Mouse (Mus musculus): ENCODE measurements around the gene Abca7. TPM values are rescaled to one million over a fixed set of nuclear protein-coding genes. Genes with fewer than 3 reads are reported as not detected.

The Abca7 gene
- polyA plus RNA-seq, 1 experiment from 2014 or later: 3.2 TPM

- no peaks in the 10 kb centered on the region for H3K36me3 ChIP-seq (ENCODE audit: control insufficient read depth, insufficient read depth)
- H3K9ac ChIP-seq (ENCODE audit: low read length): 0 out of 2 replicates have a peak within 1 kb of the TSS, but pooled peaks have one; percentile 9
- no peak within 1 kb of the TSS for H3K4me3 ChIP-seq (ENCODE audit: low read length)
- 66% methylated on average over 9 of the region's 9 CpGs for WGBS
- no peak within 1 kb of the TSS for H3K4me2 ChIP-seq (ENCODE audit: low read depth, low read length)
- H3K27ac ChIP-seq (ENCODE audit: low read length): no peak within 1 kb of the TSS
- H3K9me3 ChIP-seq (replicated peaks; ENCODE audit: control insufficient read depth, low read length): no peaks in the 10 kb centered on the region
- H3K4me1 ChIP-seq (ENCODE audit: control insufficient read depth, insufficient read depth, low read length): peaks cover 19% of the 10 kb centered on the region
- ATAC-seq (replicated peaks; ENCODE audit: extremely low read depth, insufficient read depth, low FRiP score): no peak
- no peaks in the 10 kb centered on the region for H3K27me3 ChIP-seq (ENCODE audit: control insufficient read depth, insufficient read depth, low read length)
Observed at GRCm38 (mm10) chr10:80047041-80047565, 50.8 kb downstream of the Abca7 start, which contains the start of gene Gpx4. TSS of gene Gpx4 (plus strand) at chr10:80047166.

GRCm38 (mm10) chr10:80048396-80048795, 52.1 kb downstream of the Abca7 start:
- Histone ChIP-seq H3K4me3 (ENCODE audit: low read length) (no peak overlapping the region), H3K4me1 (ENCODE audit: control insufficient read depth, insufficient read depth, low read length) (peaks cover 28% of the 10 kb centered on the region), H3K36me3 (ENCODE audit: control insufficient read depth, insufficient read depth) (no peaks in the 10 kb centered on the region), H3K4me2 (ENCODE audit: low read depth, low read length) (no peak overlapping the region), H3K9ac (ENCODE audit: low read length) (no peak overlapping the region), H3K27me3 (ENCODE audit: control insufficient read depth, insufficient read depth, low read length) (no peaks in the 10 kb centered on the region), H3K9me3 (replicated peaks; ENCODE audit: control insufficient read depth, low read length) (no peaks in the 10 kb centered on the region), H3K27ac (ENCODE audit: low read length) (no peak overlapping the region; the same call in 1 of the 2 replicates)
- no peak for ATAC-seq (replicated peaks; ENCODE audit: extremely low read depth, insufficient read depth, low FRiP score)
- 36% methylated on average over 5 of the region's 5 CpGs for WGBS

- Histone ChIP-seq H3K9me3 (replicated peaks; ENCODE audit: control insufficient read depth, low read length) (no peaks in the 10 kb centered on the region), H3K36me3 (ENCODE audit: control insufficient read depth, insufficient read depth) (no peaks in the 10 kb centered on the region), H3K4me3 (ENCODE audit: low read length) (no peak overlapping the region), H3K27ac (ENCODE audit: low read length) (no peak overlapping the region; the same call in 1 of the 2 replicates), H3K27me3 (ENCODE audit: control insufficient read depth, insufficient read depth, low read length) (no peaks in the 10 kb centered on the region), H3K9ac (ENCODE audit: low read length) (no peak overlapping the region), H3K4me1 (ENCODE audit: control insufficient read depth, insufficient read depth, low read length) (peaks cover 28% of the 10 kb centered on the region), H3K4me2 (ENCODE audit: low read depth, low read length) (no peak overlapping the region)
- ATAC-seq (replicated peaks; ENCODE audit: extremely low read depth, insufficient read depth, low FRiP score): no peak
- 59% methylated on average over 3 of the region's 3 CpGs for WGBS
Observed at GRCm38 (mm10) chr10:80048834-80049233, 52.5 kb downstream of the Abca7 start.

GRCm38 (mm10) chr10:80050244-80050643, 54.0 kb downstream of the Abca7 start:
- Histone ChIP-seq H3K4me1 (ENCODE audit: control insufficient read depth, insufficient read depth, low read length) (peaks cover 32% of the 10 kb centered on the region), H3K36me3 (ENCODE audit: control insufficient read depth, insufficient read depth) (no peaks in the 10 kb centered on the region), H3K4me2 (ENCODE audit: low read depth, low read length) (no peak overlapping the region), H3K4me3 (ENCODE audit: low read length) (no peak overlapping the region), H3K9ac (ENCODE audit: low read length) (peak overlapping the region; percentile 59; the same call in 1 of the 2 replicates), H3K27ac (ENCODE audit: low read length) (peak overlapping the region; percentile 40; the same call in 1 of the 2 replicates), H3K27me3 (ENCODE audit: control insufficient read depth, insufficient read depth, low read length) (no peaks in the 10 kb centered on the region), H3K9me3 (replicated peaks; ENCODE audit: control insufficient read depth, low read length) (no peaks in the 10 kb centered on the region)
- 42% methylated on average over 6 of the region's 6 CpGs for WGBS
- ATAC-seq (replicated peaks; ENCODE audit: extremely low read depth, insufficient read depth, low FRiP score): no peak

GRCm38 (mm10) chr10:80050885-80051617, 54.8 kb downstream of the Abca7 start:
- H3K4me3 ChIP-seq (ENCODE audit: low read length): no peak overlapping the region
- H3K36me3 ChIP-seq (ENCODE audit: control insufficient read depth, insufficient read depth): 0 out of 2 replicates have a peak, but pooled peaks cover 2% of the 10 kb centered on the region
- no peak for ATAC-seq (replicated peaks; ENCODE audit: extremely low read depth, insufficient read depth, low FRiP score)
- no peaks in the 10 kb centered on the region for H3K27me3 ChIP-seq (ENCODE audit: control insufficient read depth, insufficient read depth, low read length)
- no peaks in the 10 kb centered on the region for H3K9me3 ChIP-seq (replicated peaks; ENCODE audit: control insufficient read depth, low read length)
- 49% methylated on average over 15 of the region's 15 CpGs for WGBS
- H3K4me2 ChIP-seq (ENCODE audit: low read depth, low read length): no peak overlapping the region
- peaks cover 39% of the 10 kb centered on the region for H3K4me1 ChIP-seq (ENCODE audit: control insufficient read depth, insufficient read depth, low read length)
- H3K9ac ChIP-seq (ENCODE audit: low read length): peak overlapping the region; percentile 35
- peak overlapping the region; percentile 80 for H3K27ac ChIP-seq (ENCODE audit: low read length)

- WGBS: 27% methylated on average over 13 of the region's 14 CpGs
- H3K27ac ChIP-seq (ENCODE audit: low read length): peak overlapping the region; percentile 80
- H3K9me3 ChIP-seq (replicated peaks; ENCODE audit: control insufficient read depth, low read length): no peaks in the 10 kb centered on the region
- peak overlapping the region; percentile 65 for H3K9ac ChIP-seq (ENCODE audit: low read length)
- no peaks in the 10 kb centered on the region for H3K27me3 ChIP-seq (ENCODE audit: control insufficient read depth, insufficient read depth, low read length)
- peak overlapping the region; percentile 2; the same call in 1 of the 2 replicates for H3K4me2 ChIP-seq (ENCODE audit: low read depth, low read length)
- no peak overlapping the region for H3K4me3 ChIP-seq (ENCODE audit: low read length)
- H3K4me1 ChIP-seq (ENCODE audit: control insufficient read depth, insufficient read depth, low read length): peaks cover 39% of the 10 kb centered on the region
- peaks cover 9% of the 10 kb centered on the region for H3K36me3 ChIP-seq (ENCODE audit: control insufficient read depth, insufficient read depth)
- no peak for ATAC-seq (replicated peaks; ENCODE audit: extremely low read depth, insufficient read depth, low FRiP score)
Observed at GRCm38 (mm10) chr10:80051618-80052373, 55.5 kb downstream of the Abca7 start.

- Histone ChIP-seq H3K27me3 (ENCODE audit: control insufficient read depth, insufficient read depth, low read length) (no peaks in the 10 kb centered on the region), H3K9me3 (replicated peaks; ENCODE audit: control insufficient read depth, low read length) (no peaks in the 10 kb centered on the region), H3K4me3 (ENCODE audit: low read length) (no peak overlapping the region), H3K9ac (ENCODE audit: low read length) (peak overlapping the region; percentile 65), H3K4me2 (ENCODE audit: low read depth, low read length) (no peak overlapping the region), H3K27ac (ENCODE audit: low read length) (peak overlapping the region; percentile 80), H3K36me3 (ENCODE audit: control insufficient read depth, insufficient read depth) (peaks cover 14% of the 10 kb centered on the region), H3K4me1 (ENCODE audit: control insufficient read depth, insufficient read depth, low read length) (peaks cover 39% of the 10 kb centered on the region)
- whole genome bisulfite sequencing: 81% methylated on average over 5 of the region's 5 CpGs
- ATAC-seq (replicated peaks; ENCODE audit: extremely low read depth, insufficient read depth, low FRiP score): no peak
Observed at GRCm38 (mm10) chr10:80052374-80052764, 56.1 kb downstream of the Abca7 start.

GRCm38 (mm10) chr10:80053259-80053780, 57.0 kb downstream of the Abca7 start:
- H3K9ac ChIP-seq (ENCODE audit: low read length): peak overlapping the region; percentile 85
- peak overlapping the region; percentile 94 for H3K27ac ChIP-seq (ENCODE audit: low read length)
- peak overlapping the region; percentile 76 for H3K4me2 ChIP-seq (ENCODE audit: low read depth, low read length)
- no peaks in the 10 kb centered on the region for H3K27me3 ChIP-seq (ENCODE audit: control insufficient read depth, insufficient read depth, low read length)
- peaks cover 35% of the 10 kb centered on the region for H3K4me1 ChIP-seq (ENCODE audit: control insufficient read depth, insufficient read depth, low read length)
- under 1% methylated on average over 46 of the region's 47 CpGs for WGBS
- peak; percentile 96 for ATAC-seq (replicated peaks; ENCODE audit: extremely low read depth, insufficient read depth, low FRiP score)
- no peaks in the 10 kb centered on the region for H3K9me3 ChIP-seq (replicated peaks; ENCODE audit: control insufficient read depth, low read length)
- H3K4me3 ChIP-seq (ENCODE audit: low read length): peak overlapping the region; percentile 65
- H3K36me3 ChIP-seq (ENCODE audit: control insufficient read depth, insufficient read depth): peaks cover 24% of the 10 kb centered on the region

All from heart, embryonic 16.5 days (tissue).